Comparison of ENCODE assay signal across 8 mouse cellular contexts in the genomic region with DNA sequence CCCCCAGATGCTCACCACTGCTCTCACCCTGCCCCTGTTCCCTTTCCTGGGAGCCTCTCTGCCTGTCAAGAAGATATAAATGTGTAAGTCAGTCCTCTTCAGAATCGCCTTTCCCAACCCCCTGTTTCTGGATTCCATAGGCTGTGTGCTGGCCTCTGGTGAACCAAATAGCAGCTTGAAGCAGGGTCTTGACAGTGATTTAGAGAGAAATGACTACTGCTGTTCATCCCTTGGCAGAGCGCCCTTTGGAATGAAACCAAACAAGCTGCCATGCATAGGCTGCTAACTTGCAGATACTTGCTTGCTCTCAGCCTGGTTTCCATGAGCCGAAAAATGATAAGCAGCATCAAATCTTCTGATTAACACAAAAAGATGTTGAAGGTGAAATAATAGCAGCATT.
DNase-seq lines count a peak whose midpoint lies in the region; ATAC-seq and TF ChIP-seq lines count a peak whose summit lies in the region.

No protein-coding gene starts in this region.

- H3K4me3 ChIP-seq in heart, embryonic 13.5 days, result no peak overlapping the region
- no peak overlapping the region for H3K4me3 ChIP-seq in cerebellum, adult 2 months (replicated peaks; ENCODE audit: insufficient read depth, low read depth, low read length)
- no peak overlapping the region for H3K4me3 ChIP-seq in kidney, postnatal 0 days (replicated peaks; ENCODE audit: low read depth, low read length)
- H3K4me3 ChIP-seq in midbrain, embryonic 11.5 days (ENCODE audit: low read depth, low read length), result no peak overlapping the region
- no peak overlapping the region for H3K4me3 ChIP-seq in thymus, adult 2 months (ENCODE audit: control insufficient read depth, insufficient read depth, low read length)

- H3K27ac ChIP-seq in heart, embryonic 13.5 days (replicated peaks), result peak overlapping the region; percentile 20; the same call in 1 of the 2 replicates
- H3K27ac ChIP-seq in cerebellum, adult 2 months (ENCODE audit: insufficient read depth, low read length), result no peak overlapping the region
- no peak overlapping the region for H3K27ac ChIP-seq in kidney, postnatal 0 days
- H3K27ac ChIP-seq in midbrain, embryonic 11.5 days (ENCODE audit: low read depth, low read length), result no peak overlapping the region
- H3K27ac ChIP-seq in thymus, adult 2 months (ENCODE audit: control insufficient read depth, insufficient read depth, low read length), result no peak overlapping the region

- no peaks in the 10 kb centered on the region for H3K27me3 ChIP-seq in heart, embryonic 13.5 days (replicated peaks)
- no peaks in the 10 kb centered on the region for H3K27me3 ChIP-seq in cerebellum, adult 2 months (ENCODE audit: control insufficient read depth, insufficient read depth, low read length)
- H3K27me3 ChIP-seq in kidney, postnatal 0 days (ENCODE audit: insufficient read depth, low read length), result no peaks in the 10 kb centered on the region
- no peaks in the 10 kb centered on the region for H3K27me3 ChIP-seq in midbrain, embryonic 11.5 days (ENCODE audit: control insufficient read depth, insufficient read depth, low read length)
- H3K27me3 ChIP-seq in thymus, adult 2 months (ENCODE audit: control insufficient read depth, insufficient read depth, low read length), result no peaks in the 10 kb centered on the region

- DNase-seq in heart, adult 8-10 months (ENCODE audit: low spot score), result no peak
- DNase-seq in 3T3-L1 (ENCODE audit: low read depth, low spot score), result peak; percentile 35
- peak; percentile 55 to 68 for DNase-seq in cerebellum, adult 2 months
- DNase-seq in kidney, postnatal 0 days (ENCODE audit: low spot score), result peak; percentile 43
- DNase-seq in lung, postnatal 10 days, result peak; percentile 42
- DNase-seq in midbrain, embryonic 11.5 days (ENCODE audit: low spot score, missing footprints), result no peak
- DNase-seq in thymus, adult 2 months, result no peak

- H3K4me2 ChIP-seq in heart, embryonic 13.5 days, result no peak overlapping the region
- H3K4me2 ChIP-seq in kidney, postnatal 0 days (ENCODE audit: low read length), result no peak overlapping the region
- no peak overlapping the region for H3K4me2 ChIP-seq in midbrain, embryonic 11.5 days

- 30% methylated on average over 3 of the region's 3 CpGs for WGBS in heart, embryonic 13.5 days
- WGBS in cerebellum, adult 2 months, result 9% methylated on average over 3 of the region's 3 CpGs
- WGBS in kidney, postnatal 0 days, result 39% methylated on average over 3 of the region's 3 CpGs
- 67% methylated on average over 3 of the region's 3 CpGs for WGBS in midbrain, embryonic 11.5 days
- 81% methylated on average over 3 of the region's 3 CpGs for WGBS in thymus, adult 2 months

- no peak overlapping the region for H3K9ac ChIP-seq in heart, embryonic 13.5 days
- no peak overlapping the region for H3K9ac ChIP-seq in kidney, postnatal 0 days (ENCODE audit: low read depth, low read length)
- no peak overlapping the region for H3K9ac ChIP-seq in midbrain, embryonic 11.5 days (ENCODE audit: low read length)

- no peak for TF ChIP-seq CTCF in cerebellum, adult 2 months (IDR thresholded peaks at IDR 0.05; ENCODE audit: borderline replicate concordance, insufficient read depth, low read depth, low read length)
- TF ChIP-seq CTCF in kidney, postnatal 0 days (IDR thresholded peaks at IDR 0.05; ENCODE audit: low read depth), result no peak
- no peak for TF ChIP-seq CTCF in thymus, adult 2 months (IDR thresholded peaks at IDR 0.05; ENCODE audit: borderline replicate concordance, control insufficient read depth, extremely low read depth, insufficient read depth, low read length, poor library complexity)

- H3K4me1 ChIP-seq in heart, embryonic 13.5 days, result peaks cover 13% of the 10 kb centered on the region
- no peaks in the 10 kb centered on the region for H3K4me1 ChIP-seq in cerebellum, adult 2 months (ENCODE audit: control insufficient read depth, insufficient read depth, low read length)
- no peaks in the 10 kb centered on the region for H3K4me1 ChIP-seq in kidney, postnatal 0 days (replicated peaks; ENCODE audit: insufficient read depth, low read length)
- H3K4me1 ChIP-seq in midbrain, embryonic 11.5 days (ENCODE audit: control insufficient read depth, insufficient read depth, low read length), result no peaks in the 10 kb centered on the region
- H3K4me1 ChIP-seq in thymus, adult 2 months (replicated peaks; ENCODE audit: control insufficient read depth, insufficient read depth, low read length), result no peaks in the 10 kb centered on the region

- no peaks in the 10 kb centered on the region for H3K9me3 ChIP-seq in heart, embryonic 13.5 days
- H3K9me3 ChIP-seq in kidney, postnatal 0 days (replicated peaks; ENCODE audit: low read length), result no peaks in the 10 kb centered on the region
- H3K9me3 ChIP-seq in midbrain, embryonic 11.5 days (ENCODE audit: control insufficient read depth, low read length), result no peaks in the 10 kb centered on the region

- no peaks in the 10 kb centered on the region for H3K36me3 ChIP-seq in heart, embryonic 13.5 days
- no peaks in the 10 kb centered on the region for H3K36me3 ChIP-seq in kidney, postnatal 0 days (ENCODE audit: insufficient read depth, low read length)
- H3K36me3 ChIP-seq in midbrain, embryonic 11.5 days (ENCODE audit: control insufficient read depth, insufficient read depth, low read length), result no peaks in the 10 kb centered on the region
- no peaks in the 10 kb centered on the region for H3K36me3 ChIP-seq in thymus, adult 2 months (ENCODE audit: control insufficient read depth, insufficient read depth, low read length)

- no peak for TF ChIP-seq POLR2A in cerebellum, adult 2 months (IDR thresholded peaks at IDR 0.05; ENCODE audit: borderline replicate concordance, insufficient read depth, low read length)
- no peak for TF ChIP-seq POLR2A in thymus, adult 2 months (IDR thresholded peaks at IDR 0.05; ENCODE audit: control insufficient read depth, extremely low read depth, insufficient read depth, low read length, poor library complexity)

- no peak for ATAC-seq in heart, embryonic 13.5 days (ENCODE audit: extremely low read depth, insufficient number of reproducible peaks, low FRiP score, low TSS enrichment)
- ATAC-seq in kidney, postnatal 0 days (replicated peaks; ENCODE audit: low FRiP score, low read depth), result no peak
- ATAC-seq in midbrain, embryonic 11.5 days (ENCODE audit: low FRiP score), result no peak

Comparison
In these comparisons a context has a peak if more than half of its experiments do, and no peak if none do; other contexts are left out.
1. DNase-seq: peak in 3T3-L1 (single experiment), cerebellum, adult 2 months (2 of 2), kidney, postnatal 0 days (single experiment) and lung, postnatal 10 days (single experiment); none in heart, adult 8-10 months (single experiment), midbrain, embryonic 11.5 days (single experiment) and thymus, adult 2 months (single experiment).